Mouse (Mus musculus) CD8-positive naive resting alpha-beta T cell, adult 57 days (primary cell): ENCODE measurements around the gene Pctp. TPM values are rescaled to one million over a fixed set of nuclear protein-coding genes. Genes with fewer than 3 reads are reported as not detected.

ENCODE experiments used
- total RNA-seq: library from RNA; stranded (reverse); gene quantifications from one replicate; pipeline ENCODE4 v1.2.4, GENCODE M21; 2023

Gene Pctp
- total RNA-seq = 3.6 TPM

GRCm38 (mm10) chr11:90002231-90002986 lies at the start of gene Pctp:
TSS of gene Pctp (minus strand) at chr11:90002894.

DNA sequence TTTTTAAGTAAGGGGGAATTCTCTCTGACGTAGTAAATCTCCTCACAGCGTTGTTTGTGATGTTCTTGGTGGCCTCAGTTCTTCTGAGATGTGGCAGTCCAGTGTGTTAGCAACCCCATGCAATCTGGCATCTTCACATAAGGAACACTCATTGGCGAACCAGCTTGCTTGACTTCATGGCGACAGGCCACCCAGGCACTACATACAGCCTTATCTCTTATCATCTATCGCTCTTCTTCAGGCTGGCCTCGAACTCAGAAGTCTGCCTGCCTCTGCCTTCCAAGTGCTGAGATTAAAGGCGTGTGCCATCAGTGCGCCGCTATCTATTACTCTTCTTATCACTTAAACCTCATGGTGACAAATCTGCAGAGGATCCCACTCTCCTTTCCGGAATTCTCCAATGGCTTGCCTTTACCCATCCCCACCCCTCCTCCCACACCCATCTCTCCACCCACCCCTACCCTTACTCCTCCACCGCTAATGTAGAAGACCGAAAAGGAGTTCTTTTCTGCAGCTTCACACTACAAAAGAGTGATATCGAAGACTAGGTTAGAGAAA lies 27.2 kb upstream of the Pctp start, which contains the start of gene Tmem100:
TSS of gene Tmem100 (plus strand) at position 508 of the 558 bp plus-strand sequence.

Other genes with a start within 250 kb of the Pctp start
- gene Ankfn1, start 225.2 kb downstream of the Pctp start, total RNA-seq = not detected
- not detected for gene Tmem100, start 27.5 kb upstream of the Pctp start, total RNA-seq
- gene Gm45716, start 184.8 kb upstream of the Pctp start, total RNA-seq = 1.6 TPM
- 31.3 TPM for gene Mmd, start 246.6 kb upstream of the Pctp start, total RNA-seq